Mouse (Mus musculus): ENCODE results near the gene Cep164.

DNA sequence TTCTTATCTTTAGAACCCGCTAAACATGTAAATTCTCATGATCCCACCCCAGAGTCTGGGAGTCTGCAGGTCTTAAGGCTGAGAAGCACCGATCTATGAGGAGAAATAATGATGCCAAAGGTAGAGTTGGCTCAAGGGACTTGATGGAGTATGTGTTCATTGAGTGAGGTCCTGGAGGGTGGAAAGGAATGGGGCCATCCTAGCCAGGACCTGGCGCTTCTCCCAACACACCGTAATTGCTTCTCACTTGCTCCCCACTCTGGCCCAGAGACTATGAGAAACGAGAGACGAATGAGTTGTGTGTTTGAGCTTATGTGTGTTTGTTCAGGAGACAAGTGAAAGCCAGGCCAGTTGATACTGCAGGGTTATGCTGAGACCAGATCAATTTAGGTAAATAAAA lies 13.0 kb upstream of the Cep164 start:
- TF ChIP-seq POLR2A (IDR thresholded peaks at IDR 0.05; ENCODE audit: borderline replicate concordance, low read depth, low read length) (no peak), CTCF (IDR thresholded peaks at IDR 0.05; ENCODE audit: low read depth, low read length) (no peak)

Data from bone marrow macrophage, adult 2 months (primary cell).